Mouse (Mus musculus) layer of hippocampus, adult 11-12 months (tissue): ENCODE results near the gene Ntf3.
A peak's percentile ranks its signal among the peaks of the same experiment; 100 is the strongest.

Experiments
- DNase-seq: peaks from one replicate; pipeline ENCODE4 v3.0.0; 2022; ENCODE audit warnings: low spot score

The Ntf3 gene

GRCm38 (mm10) chr6:126166548-126167207 lies at the start of gene Ntf3:
Ntf3 (minus strand) TSS chr6:126166910.
- DNase-seq: no peak

DNA sequence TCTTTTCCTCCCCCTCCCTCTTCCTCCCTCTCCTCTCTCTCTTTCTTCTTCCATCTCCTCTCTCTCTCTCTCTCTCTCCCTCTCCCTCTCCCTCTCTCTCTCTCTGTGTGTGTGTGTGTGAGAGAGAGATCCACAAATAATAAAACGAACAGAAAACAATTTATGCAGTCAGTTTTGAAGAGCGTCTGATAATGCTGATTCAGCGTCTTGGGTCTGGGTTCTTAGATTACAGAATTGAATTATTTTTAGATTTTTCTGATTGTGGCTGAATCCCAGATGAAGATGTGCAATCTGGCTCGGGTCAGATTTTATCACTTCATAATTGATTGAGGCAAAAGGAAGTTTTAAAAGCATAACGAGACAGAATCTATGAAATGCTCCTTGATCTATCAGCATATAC lies 46.6 kb upstream of the Ntf3 start:
- DNase-seq: no peak

GRCm38 (mm10) chr6:126203366-126203765 lies 36.7 kb upstream of the Ntf3 start:
- DNase-seq: no peak

DNA sequence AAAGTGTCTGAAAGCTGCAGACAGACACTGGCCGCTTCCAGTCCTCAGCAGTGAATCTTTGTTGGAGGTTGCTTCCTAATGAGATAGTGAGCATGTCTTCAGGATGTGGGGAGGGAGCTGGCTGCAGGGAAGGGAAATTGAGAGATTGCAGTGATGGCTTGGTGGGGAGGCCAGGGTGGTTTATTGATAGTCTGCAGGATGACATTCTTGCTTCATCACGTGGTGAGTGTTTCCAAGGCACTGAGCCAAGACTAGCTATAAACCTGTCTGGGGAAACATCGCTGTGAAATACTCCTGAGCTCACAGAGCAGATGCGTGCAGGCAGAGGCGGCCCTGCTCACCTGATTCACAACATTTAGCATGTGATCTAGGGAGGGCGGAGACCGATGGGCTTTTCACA lies 36.2 kb upstream of the Ntf3 start:
- DNase-seq: no peak

GRCm38 (mm10) chr6:126201721-126202120 lies 35.0 kb upstream of the Ntf3 start:
- no peak for DNase-seq

DNA sequence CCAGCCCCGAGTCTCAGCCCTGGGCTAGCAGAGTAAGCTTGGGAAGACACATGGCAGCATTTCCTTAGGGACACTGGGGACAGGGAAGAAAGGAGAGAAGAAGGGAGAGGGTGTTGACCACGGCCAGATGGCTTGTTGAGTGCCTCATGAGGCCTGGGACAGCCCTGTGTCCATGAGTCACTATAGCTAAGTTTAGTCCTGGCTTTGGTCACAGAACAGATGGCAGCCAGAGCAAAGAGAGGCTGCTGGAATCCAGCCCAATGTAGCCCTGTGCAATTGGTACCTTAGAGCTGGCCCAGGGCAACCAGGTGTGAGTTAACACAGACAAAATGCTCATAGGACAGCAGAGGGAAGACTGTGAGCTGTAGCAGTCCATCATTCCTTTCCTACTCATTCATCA lies 33.2 kb upstream of the Ntf3 start:
- no peak for DNase-seq

DNA sequence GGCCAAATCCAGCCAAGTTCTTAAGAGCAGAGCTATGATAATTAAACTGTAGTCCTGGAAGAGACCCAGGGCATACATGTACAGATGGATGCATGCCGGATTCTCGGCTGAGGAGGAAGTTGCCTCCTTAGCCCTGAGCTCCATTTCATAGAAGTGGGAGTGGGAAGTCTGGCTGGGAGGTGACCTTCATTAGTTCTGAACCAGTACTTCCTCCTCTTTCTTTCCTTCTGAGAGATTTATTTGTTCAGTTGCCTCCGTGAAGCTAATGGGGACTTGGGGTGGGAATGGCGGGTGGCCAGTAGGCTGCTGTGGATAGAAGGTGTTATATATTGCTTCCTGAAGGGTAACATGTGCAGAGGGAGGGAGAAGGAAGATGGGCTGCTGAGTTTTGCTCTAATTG lies 28.1 kb upstream of the Ntf3 start:
- no peak for DNase-seq

GRCm38 (mm10) chr6:126190218-126190871 lies 23.6 kb upstream of the Ntf3 start:
- DNase-seq: no peak

GRCm38 (mm10) chr6:126187400-126187799 lies 20.7 kb upstream of the Ntf3 start:
- DNase-seq: no peak

- no peak for DNase-seq
These were observed 19.4 kb upstream of the Ntf3 start for GRCm38 (mm10) chr6:126186116-126186515.

- DNase-seq: no peak
These were observed 5.4 kb upstream of the Ntf3 start for GRCm38 (mm10) chr6:126172071-126172470.

DNA sequence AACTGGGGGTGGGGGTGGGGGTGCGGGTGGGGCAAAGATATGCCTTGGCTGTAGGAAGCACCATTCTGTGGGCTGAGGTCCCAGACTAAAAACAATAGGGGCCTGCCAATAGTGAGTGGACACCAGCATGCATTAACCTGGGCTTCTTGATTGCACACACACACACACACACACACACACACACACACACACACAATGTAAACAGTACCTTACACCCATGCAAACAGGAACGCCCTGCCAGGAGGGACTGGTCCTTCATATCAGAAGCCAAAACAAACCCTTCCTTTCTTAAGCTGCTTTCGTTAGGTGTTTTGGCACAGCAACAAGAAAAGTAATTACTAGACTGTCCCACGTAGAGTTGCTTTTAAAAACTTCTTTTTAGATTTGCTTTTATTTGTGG lies 4.1 kb upstream of the Ntf3 start:
- no peak for DNase-seq

GRCm38 (mm10) chr6:126167731-126168130 lies 1.0 kb upstream of the Ntf3 start:
- peak; percentile 58 for DNase-seq

GRCm38 (mm10) chr6:126167208-126167590 lies 489 bp upstream of the Ntf3 start:
- DNase-seq: no peak

DNA sequence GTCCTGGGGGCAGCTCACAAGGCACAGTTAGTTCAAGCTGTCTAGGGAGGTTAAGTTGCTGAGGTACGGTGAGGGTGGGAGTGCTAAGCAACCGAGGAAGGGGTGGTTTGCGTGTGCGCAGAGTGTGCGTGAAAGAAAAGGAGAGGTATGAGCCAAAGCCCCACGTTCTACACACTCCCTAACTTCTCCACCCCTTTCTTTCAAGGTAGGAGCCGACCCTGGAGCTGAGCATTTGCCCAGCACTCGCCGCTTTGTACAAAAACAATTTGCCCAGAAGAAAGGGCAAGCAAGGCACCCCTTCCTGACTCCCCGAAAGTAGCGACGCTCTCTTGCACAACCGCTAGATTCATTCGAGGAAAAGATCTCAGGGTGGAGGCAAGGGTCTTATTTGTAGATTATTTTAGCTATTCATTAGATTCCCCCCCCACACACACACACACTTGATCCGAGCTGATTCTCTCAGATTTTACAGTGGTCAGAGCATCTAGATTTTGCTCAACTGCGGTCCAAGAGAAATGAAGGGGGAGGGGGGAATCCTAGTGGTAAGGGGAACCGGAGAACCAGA lies 1.0 kb downstream of the Ntf3 start:
- DNase-seq: no peak

DNA sequence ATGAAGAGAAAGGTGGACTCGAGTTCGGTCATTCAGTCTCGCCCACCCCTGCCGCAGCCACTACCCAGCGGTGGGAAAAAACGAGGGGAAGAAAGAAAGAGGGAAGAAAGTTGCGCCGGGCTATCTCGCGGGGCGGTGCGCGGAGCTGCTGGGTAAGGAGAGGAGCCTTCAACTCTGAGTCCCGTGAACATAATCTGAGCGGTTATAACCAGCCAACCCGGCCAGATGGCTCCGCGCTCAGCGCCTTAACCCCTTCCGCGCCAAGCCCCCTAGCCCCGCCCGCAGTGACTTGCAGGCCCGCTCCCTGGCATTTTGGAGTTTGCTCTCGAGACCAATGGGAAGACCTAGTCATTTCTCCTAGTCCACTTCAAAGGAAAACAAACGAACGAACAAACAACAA lies 1.9 kb downstream of the Ntf3 start:
- DNase-seq: no peak

GRCm38 (mm10) chr6:126163861-126164755 lies 2.6 kb downstream of the Ntf3 start:
- DNase-seq: peak; percentile 17

DNA sequence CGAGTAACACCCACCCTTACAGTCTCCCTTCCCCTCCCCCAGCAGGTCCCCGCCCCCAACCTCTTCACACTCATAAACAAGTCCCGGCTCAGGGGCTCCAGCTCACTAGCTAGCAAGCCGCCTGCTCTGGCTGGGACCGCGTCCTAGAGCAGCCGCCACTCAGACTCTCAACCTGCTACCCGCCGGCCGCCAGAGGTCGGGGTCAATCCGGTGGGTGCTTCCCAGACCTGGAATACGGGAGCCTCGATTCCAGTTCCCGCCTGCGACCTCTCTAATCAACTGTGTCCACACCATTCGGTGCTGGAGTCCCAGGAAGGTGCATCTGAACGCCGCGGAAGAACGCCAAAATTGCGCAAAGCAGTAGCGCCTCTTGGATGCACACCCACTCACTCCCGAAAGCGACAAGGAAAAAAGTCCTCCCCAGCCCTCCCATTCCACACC lies 3.5 kb downstream of the Ntf3 start:
- peak; percentile 34 for DNase-seq

GRCm38 (mm10) chr6:126162351-126162758 lies 4.4 kb downstream of the Ntf3 start:
- peak; percentile 46 for DNase-seq

DNA sequence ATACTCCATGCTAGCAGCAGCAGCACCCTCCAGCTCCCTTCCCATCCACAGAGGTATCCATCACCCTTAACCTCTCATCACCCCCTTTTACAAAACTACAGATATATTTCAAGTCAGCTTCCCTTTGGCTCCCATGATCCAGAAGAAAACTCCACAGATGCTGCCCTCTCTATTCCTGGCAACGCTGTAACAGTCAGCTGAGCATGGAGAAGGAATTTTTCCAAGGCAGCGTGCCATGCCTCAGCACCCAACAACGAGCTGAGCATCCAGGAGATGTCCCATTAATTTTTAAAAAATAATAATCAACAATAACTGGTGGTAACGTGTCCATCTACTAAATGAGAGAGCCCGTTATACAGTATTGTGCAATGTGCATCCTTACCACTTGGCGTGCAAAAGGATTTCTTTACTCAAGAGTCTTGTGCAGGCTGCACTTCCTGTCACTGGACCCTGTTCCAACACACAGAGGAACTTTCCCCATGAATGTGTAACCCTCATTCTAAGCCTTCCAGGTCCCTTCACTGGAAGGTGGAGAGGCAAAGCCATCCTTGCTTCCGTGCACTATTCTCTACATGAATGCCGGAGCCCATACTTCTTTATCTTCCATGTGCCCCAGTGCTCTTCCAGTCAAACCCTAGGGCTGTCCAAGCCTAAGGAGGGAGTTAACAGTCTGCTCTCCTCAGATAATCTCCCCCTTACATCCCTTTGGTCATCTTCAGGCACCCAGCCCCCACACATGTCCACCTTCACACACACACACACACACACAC lies 5.0 kb downstream of the Ntf3 start:
- DNase-seq: no peak

GRCm38 (mm10) chr6:126160067-126160411 lies 6.7 kb downstream of the Ntf3 start:
- DNase-seq: no peak
